Comparison of ENCODE assay signal across 8 mouse cellular contexts in genomic region chr2:70901479-70901878, GRCm38 (mm10).
DNase-seq lines count a peak whose midpoint lies in the region; ATAC-seq lines count a peak whose summit lies in the region.

No protein-coding gene starts in this region.

- H3K27me3 ChIP-seq in forebrain, embryonic 16.5 days (replicated peaks; ENCODE audit: control insufficient read depth, insufficient read depth, low read length) = no peaks in the 10 kb centered on the region
- H3K27me3 ChIP-seq in heart, embryonic 16.5 days (ENCODE audit: control insufficient read depth, insufficient read depth, low read length) = no peaks in the 10 kb centered on the region

- peak; percentile 79 for ATAC-seq in forebrain, embryonic 16.5 days
- ATAC-seq in heart, embryonic 16.5 days (replicated peaks; ENCODE audit: extremely low read depth, insufficient read depth, low FRiP score) = peak; percentile 76
- ATAC-seq in megakaryocyte progenitor cell, adult 5-6 weeks (replicated peaks; ENCODE audit: poor library complexity) = 0 out of 2 replicates have a peak, but pooled peaks have one; percentile 14

- DNase-seq in layer of hippocampus, adult 11-12 months (ENCODE audit: low spot score) = peak; percentile 17
- DNase-seq in layer of hippocampus, adult 18-20 months (ENCODE audit: low spot score in 2 of 2) = no peak
- DNase-seq in adrenal gland, postnatal 10 days = no peak
- DNase-seq in spleen, postnatal 4 days (ENCODE audit: low spot score in 2 of 2) = no peak
- DNase-seq in gastrocnemius, adult 18-20 months (ENCODE audit: low spot score) = no peak

- H3K27ac ChIP-seq in forebrain, embryonic 16.5 days (ENCODE audit: low read length) = no peak overlapping the region
- H3K27ac ChIP-seq in heart, embryonic 16.5 days (ENCODE audit: low read length) = peak overlapping the region; percentile 37

- H3K4me1 ChIP-seq in forebrain, embryonic 16.5 days (replicated peaks; ENCODE audit: control insufficient read depth, insufficient read depth, low read length) = no peaks in the 10 kb centered on the region
- H3K4me1 ChIP-seq in heart, embryonic 16.5 days (ENCODE audit: control insufficient read depth, insufficient read depth, low read length) = peaks cover 10% of the 10 kb centered on the region; the same call in 1 of the 2 replicates

- 81% methylated on average over 14 of the region's 14 CpGs for WGBS in forebrain, embryonic 16.5 days
- 19% methylated on average over 14 of the region's 14 CpGs for WGBS in heart, embryonic 16.5 days

- no peak overlapping the region for H3K4me2 ChIP-seq in forebrain, embryonic 16.5 days (ENCODE audit: low read length)
- H3K4me2 ChIP-seq in heart, embryonic 16.5 days (ENCODE audit: low read depth, low read length) = peak overlapping the region; percentile 45

- H3K9ac ChIP-seq in forebrain, embryonic 16.5 days (replicated peaks; ENCODE audit: low read depth, low read length) = no peak overlapping the region
- H3K9ac ChIP-seq in heart, embryonic 16.5 days (ENCODE audit: low read length) = 0 out of 2 replicates have a peak overlapping the region, but pooled peaks have one; percentile 3

- H3K9me3 ChIP-seq in forebrain, embryonic 16.5 days (ENCODE audit: control insufficient read depth, low read length) = no peaks in the 10 kb centered on the region
- no peaks in the 10 kb centered on the region for H3K9me3 ChIP-seq in heart, embryonic 16.5 days (replicated peaks; ENCODE audit: control insufficient read depth, low read length)

- H3K4me3 ChIP-seq in forebrain, embryonic 16.5 days (replicated peaks; ENCODE audit: low read length) = no peak overlapping the region
- peak overlapping the region; percentile 36 for H3K4me3 ChIP-seq in heart, embryonic 16.5 days (ENCODE audit: low read length)

- H3K36me3 ChIP-seq in forebrain, embryonic 16.5 days (ENCODE audit: control insufficient read depth, insufficient read depth) = no peaks in the 10 kb centered on the region
- no peaks in the 10 kb centered on the region for H3K36me3 ChIP-seq in heart, embryonic 16.5 days (ENCODE audit: control insufficient read depth, insufficient read depth)

Comparison
In these comparisons a context has a peak if more than half of its experiments do, and no peak if none do; other contexts are left out.
1. ATAC-seq: peak in every context shown above with its lines; median percentile 79 in forebrain, embryonic 16.5 days; 76 in heart, embryonic 16.5 days; 14 in megakaryocyte progenitor cell, adult 5-6 weeks.